Mouse (Mus musculus) brain, embryonic 14.5 days (tissue): Measurements from ENCODE around the gene Wif1.

Source experiments
- CTCF ChIP-seq: fragments of 200-500 bp; IDR thresholded peaks from 2 replicates; pipeline ENCODE4 v1.5.1; 2012; ENCODE audit warnings: inconsistent platforms, mild to moderate bottlenecking, moderate library complexity, borderline replicate concordance; ENCODE audit not compliant: insufficient read depth, insufficient read length; ENCODE audit errors: extremely low read depth
- POLR2A ChIP-seq: fragments of 200-500 bp; IDR thresholded peaks from 2 replicates; pipeline ENCODE4 v1.6.1; 2012; ENCODE audit warnings: mild to moderate bottlenecking, inconsistent platforms, borderline replicate concordance; ENCODE audit not compliant: poor library complexity, insufficient read depth, insufficient read length, severe bottlenecking; ENCODE audit errors: extremely low read depth

DNA sequence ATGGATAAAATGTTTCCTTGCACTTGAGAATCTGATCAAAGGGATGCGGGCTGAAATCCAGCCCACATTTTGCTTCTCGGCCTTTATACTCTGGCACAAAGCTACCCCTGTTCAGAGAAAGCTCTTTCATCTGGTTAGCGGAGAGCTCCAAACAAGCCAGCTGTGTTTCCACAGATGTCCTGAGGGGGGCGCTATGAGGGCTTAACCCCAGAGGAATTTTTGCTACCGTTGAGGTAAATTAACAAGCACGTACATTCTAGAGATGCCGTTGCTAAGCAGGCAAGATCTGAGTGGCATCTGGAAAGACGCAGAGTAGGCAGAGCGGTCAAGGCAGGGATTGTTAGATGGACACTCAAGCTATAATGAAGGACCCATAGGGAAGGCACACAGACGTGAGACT lies 13.7 kb downstream of the Wif1 start:
- TF ChIP-seq CTCF (no peak), POLR2A (no peak)
